Mouse (Mus musculus) left cerebral cortex, adult 11 months (tissue): ENCODE measurements around the gene Prickle2.

Experiments
- DNase-seq: peaks from one replicate; pipeline ENCODE4 v3.0.0; 2022; ENCODE audit warnings: low spot score

Gene Prickle2

DNA sequence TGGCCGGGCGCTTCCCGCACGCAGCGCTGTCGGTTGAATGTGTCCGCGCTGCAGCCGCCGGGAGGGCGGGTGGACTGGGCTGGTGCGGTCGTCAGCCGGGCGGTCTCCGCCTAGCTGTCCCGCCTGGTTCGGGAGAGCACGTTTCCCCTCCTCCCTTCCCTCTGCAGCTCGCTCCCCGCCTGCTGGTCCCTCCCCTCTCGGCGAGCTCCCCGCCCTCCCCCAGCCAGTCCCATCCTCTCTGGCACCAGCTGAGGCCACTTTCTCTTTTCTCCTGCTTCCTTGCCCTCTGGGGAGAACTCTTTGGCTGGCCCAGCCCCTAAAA lies at the start of gene Prickle2:
Gene Prickle2, minus strand, starts transcription at position 11 of the 322 bp plus-strand sequence.
- DNase-seq: peak; percentile 41

DNA sequence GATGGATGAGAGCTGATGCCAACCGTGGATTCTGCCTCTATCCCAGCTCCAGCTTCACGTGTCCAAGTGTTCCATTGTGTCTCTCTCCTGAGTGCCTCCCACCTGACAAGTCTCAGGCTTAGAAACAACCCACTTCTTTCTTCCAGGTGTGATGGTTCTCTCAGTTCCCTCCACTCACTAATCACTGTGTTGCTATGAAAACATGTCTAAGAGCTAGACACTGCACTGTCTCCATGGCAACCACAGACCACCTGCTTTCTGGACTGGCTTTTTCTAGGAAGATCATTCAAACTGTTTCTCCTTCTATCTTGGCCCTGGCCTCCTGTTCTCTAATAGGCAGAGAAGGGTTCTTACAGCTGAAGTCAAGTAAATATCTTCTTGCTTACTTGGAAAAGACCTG lies 46.8 kb upstream of the Prickle2 start:
- no peak for DNase-seq

GRCm38 (mm10) chr6:92749420-92749819 lies 43.5 kb upstream of the Prickle2 start:
- DNase-seq: no peak

GRCm38 (mm10) chr6:92743605-92744004 lies 37.6 kb upstream of the Prickle2 start:
- peak; percentile 78 for DNase-seq

- no peak for DNase-seq
These were observed 31.2 kb upstream of the Prickle2 start for GRCm38 (mm10) chr6:92737116-92737515.

DNA sequence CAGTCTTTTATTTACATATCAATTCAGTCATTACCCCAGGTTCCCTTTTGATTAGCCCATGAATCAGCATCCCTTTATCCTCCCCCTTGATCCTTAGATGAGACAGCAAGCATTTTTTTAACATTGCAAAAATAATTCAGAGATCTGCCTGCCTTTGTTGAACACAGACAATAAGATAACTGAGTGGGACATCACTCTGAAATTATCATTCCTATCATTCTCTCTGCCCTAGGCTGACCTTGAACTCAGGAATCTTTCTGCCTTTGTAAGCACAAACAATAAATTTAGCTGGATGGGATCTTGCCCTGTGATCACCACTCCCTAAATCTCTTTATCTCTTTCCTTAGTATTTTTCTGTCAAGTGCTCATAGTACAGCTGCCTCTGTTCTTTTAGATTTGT lies 27.7 kb upstream of the Prickle2 start:
- DNase-seq: no peak

DNA sequence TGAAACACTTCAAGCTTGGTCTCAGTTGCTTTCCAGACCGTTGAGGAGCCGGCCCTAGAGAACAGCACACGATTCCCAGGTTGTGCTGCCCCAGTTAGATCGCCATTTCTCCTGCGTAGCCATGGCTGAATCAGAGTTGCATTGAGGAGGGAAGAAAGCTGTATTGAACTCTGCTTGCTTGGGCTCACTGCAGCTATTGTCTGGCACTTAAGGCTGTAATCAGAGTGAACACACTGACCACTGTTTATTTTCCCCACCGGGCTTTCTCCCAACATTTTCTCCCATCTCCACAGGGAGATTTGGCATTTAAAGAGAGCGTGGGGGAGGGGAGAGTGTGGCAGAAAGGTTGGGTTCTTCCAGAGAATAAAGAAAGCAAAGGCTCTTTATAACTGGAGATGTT lies 22.6 kb upstream of the Prickle2 start:
- peak; percentile 57 for DNase-seq

DNA sequence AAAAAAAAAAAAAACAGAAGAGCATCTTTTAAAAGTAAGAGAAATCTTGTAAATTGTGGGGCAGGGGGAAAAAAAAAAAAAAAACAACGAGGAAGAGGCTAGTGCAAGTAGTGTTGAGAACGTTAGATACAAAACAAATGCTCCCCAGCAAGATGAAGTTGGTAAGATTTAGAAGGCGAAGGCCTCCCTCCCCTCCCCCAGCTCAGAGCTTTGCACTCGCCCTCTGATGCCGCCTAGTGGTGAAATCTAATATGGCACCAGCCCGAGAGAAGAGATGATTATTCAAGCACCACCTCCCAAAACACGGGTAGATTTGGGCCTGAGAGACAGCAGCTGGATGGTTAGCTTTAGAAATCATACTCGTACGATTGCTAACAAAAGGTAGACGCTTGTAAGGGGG lies 22.1 kb upstream of the Prickle2 start:
- peak; percentile 83 for DNase-seq

- DNase-seq: no peak
These were observed 21.5 kb upstream of the Prickle2 start for GRCm38 (mm10) chr6:92727351-92727986.

DNA sequence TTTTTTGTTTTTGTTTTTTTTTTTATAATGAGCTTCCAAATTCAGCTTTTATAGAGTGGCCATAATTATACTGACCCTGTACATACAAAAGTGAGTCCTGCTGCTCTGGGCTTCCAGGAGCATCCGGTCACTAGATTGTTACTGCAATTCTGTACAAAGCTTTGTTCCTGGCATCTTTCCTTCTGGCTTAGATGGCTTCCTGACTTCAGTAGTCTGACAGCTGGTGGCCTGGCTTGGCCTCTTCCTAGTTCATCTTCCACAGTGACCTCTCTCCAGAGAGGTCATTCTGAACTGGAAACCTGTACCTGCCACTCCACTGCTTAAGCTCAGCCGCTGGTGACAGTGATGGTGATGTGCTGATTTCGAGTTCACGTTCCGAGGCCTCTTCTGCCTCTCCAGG lies 20.2 kb upstream of the Prickle2 start:
- no peak for DNase-seq

DNA sequence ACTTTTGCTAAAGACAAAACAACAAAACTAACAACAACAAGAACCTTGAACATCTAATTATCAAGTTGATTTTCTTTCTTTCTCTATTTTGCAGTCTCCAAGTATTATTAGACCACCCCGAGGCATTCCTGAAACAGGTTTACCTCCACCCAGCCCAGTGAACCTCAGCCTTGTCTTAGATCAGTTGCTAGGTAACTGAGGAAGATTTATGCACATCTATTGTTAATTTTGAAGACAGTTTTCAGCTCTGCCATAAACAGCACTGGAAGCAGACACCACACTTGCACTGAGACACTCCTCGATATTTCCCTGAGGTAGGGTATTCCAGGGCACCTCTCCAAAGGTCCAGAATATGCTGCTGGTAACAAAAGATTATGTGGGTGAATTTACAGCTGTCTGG lies 18.4 kb upstream of the Prickle2 start:
- DNase-seq: no peak

DNA sequence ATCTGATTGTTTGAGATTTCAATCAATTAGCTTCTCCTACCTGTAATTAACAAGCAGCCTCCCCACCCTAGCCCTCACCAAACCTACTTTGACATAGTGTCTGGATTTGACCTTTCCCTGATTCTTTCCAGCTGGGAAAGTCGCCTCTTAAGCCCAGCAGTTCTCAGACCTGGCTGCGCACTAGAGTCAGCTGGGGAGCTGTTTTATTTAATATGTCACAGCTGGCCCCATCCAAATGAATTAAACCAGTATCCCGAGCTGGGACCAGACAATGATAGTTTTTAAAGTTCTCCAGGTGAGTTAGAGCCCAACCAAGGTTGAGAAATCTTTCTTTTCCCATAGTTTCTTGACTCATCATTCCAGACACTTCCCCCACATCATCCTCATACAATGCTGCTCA lies 9.9 kb upstream of the Prickle2 start:
- no peak for DNase-seq

DNA sequence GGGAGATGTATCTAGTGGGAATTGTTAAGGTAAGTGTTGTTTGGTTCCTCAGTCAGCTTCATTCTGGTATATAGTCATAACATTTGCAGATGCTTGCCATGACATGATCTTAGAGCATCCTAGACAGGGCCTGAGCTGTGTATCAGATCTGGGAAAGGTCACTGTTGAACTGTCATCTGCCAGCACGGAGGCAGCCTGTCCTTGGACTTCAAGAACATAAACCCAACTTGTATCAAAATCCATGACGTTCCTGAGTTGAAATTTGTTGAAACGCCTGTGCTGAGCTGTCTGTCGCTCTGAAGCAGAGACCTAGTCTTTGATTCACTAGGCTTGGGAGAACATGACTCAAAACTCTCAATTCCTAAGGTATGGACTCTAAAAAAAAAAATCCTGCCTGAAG lies 8.8 kb upstream of the Prickle2 start:
- no peak for DNase-seq

GRCm38 (mm10) chr6:92708137-92708536 lies 2.2 kb upstream of the Prickle2 start:
- no peak for DNase-seq

- DNase-seq: no peak
These were observed 406 bp downstream of the Prickle2 start for GRCm38 (mm10) chr6:92705353-92706144.

DNA sequence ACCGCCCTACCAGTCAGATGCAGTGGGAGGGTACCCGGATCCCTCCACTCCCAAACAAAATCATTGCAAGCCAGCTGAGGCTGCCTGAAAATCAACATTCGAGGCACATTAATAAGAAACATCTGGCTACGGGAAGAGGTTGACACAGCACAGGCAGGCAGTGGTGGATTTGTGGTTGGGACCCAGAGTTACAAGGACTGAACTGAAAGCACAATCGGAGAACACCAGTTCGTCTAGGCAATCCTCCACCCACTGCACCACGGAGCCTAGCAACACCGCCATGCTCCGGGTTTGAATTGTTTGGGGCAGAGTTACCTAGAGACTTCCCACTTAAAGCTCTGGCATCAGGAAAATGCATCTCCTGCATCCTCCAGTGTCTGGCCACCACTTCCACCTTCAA lies 1.1 kb downstream of the Prickle2 start:
- DNase-seq: no peak

- no peak for DNase-seq
These were observed 6.3 kb downstream of the Prickle2 start for GRCm38 (mm10) chr6:92699491-92700209.

GRCm38 (mm10) chr6:92697807-92698206 lies 8.1 kb downstream of the Prickle2 start:
- no peak for DNase-seq

- DNase-seq: no peak
These were observed 18.6 kb downstream of the Prickle2 start for GRCm38 (mm10) chr6:92687317-92687716.

- DNase-seq: no peak
These were observed 31.5 kb downstream of the Prickle2 start for GRCm38 (mm10) chr6:92674394-92674925.

- no peak for DNase-seq
These were observed 35.3 kb downstream of the Prickle2 start for GRCm38 (mm10) chr6:92670518-92671147.

GRCm38 (mm10) chr6:92669623-92670022 lies 36.3 kb downstream of the Prickle2 start:
- DNase-seq: no peak
